Mouse (Mus musculus) CD8-positive naive resting alpha-beta T cell, adult 2 months (primary cell): ENCODE results near the gene Mapkap1.
A peak's percentile ranks its signal among the peaks of the same experiment; 100 is the strongest.

ENCODE experiments used
- DNase-seq, 2 experiments: peaks; one replicate each; pipeline ENCODE4 v3.0.0; 2022; ENCODE audit warnings: low read depth in 2 of 2, low spot score in 2 of 2

Mapkap1 gene

GRCm38 (mm10) chr2:34406601-34407464 is at the start of gene Mapkap1:
Gene Mapkap1, plus strand, starts transcription at chr2:34406771.
- DNase-seq: peak; percentile 95 to 97

- DNase-seq: no peak
Observed at GRCm38 (mm10) chr2:34363678-34364077, 42.9 kb upstream of the Mapkap1 start.

- DNase-seq: no peak
Observed at GRCm38 (mm10) chr2:34367024-34367423, 39.5 kb upstream of the Mapkap1 start.

GRCm38 (mm10) chr2:34368396-34368795 is 38.2 kb upstream of the Mapkap1 start:
- no peak for DNase-seq

GRCm38 (mm10) chr2:34370349-34370724 is 36.2 kb upstream of the Mapkap1 start:
- DNase-seq: no peak

- DNase-seq: peak in 1 of 2 experiments; percentile 16
Observed at GRCm38 (mm10) chr2:34370725-34371440, 35.7 kb upstream of the Mapkap1 start.

- DNase-seq: peak in 1 of 2 experiments; percentile 23
Observed at GRCm38 (mm10) chr2:34371441-34372304, 34.9 kb upstream of the Mapkap1 start.

- peak; percentile 86 to 95 for DNase-seq
Observed at GRCm38 (mm10) chr2:34372305-34373301, 34.0 kb upstream of the Mapkap1 start, which contains the start of gene Pbx3. Gene Pbx3, minus strand, starts transcription at chr2:34373142.

- no peak for DNase-seq
Observed at GRCm38 (mm10) chr2:34373886-34374285, 32.7 kb upstream of the Mapkap1 start.

- DNase-seq: no peak
Observed at GRCm38 (mm10) chr2:34374349-34374748, 32.2 kb upstream of the Mapkap1 start.

GRCm38 (mm10) chr2:34378930-34379329 is 27.6 kb upstream of the Mapkap1 start:
- DNase-seq: no peak

GRCm38 (mm10) chr2:34399535-34399934 is 7.0 kb upstream of the Mapkap1 start:
- no peak for DNase-seq

GRCm38 (mm10) chr2:34407596-34407995 is 1.0 kb downstream of the Mapkap1 start:
- no peak for DNase-seq

GRCm38 (mm10) chr2:34408341-34408740 is 1.8 kb downstream of the Mapkap1 start:
- DNase-seq: no peak

- DNase-seq: no peak
Observed at GRCm38 (mm10) chr2:34409741-34410340, 3.3 kb downstream of the Mapkap1 start.

GRCm38 (mm10) chr2:34420256-34420655 is 13.7 kb downstream of the Mapkap1 start:
- DNase-seq: no peak

- DNase-seq: no peak
Observed at GRCm38 (mm10) chr2:34424186-34424585, 17.6 kb downstream of the Mapkap1 start.

- DNase-seq: no peak
Observed at GRCm38 (mm10) chr2:34425573-34426223, 19.1 kb downstream of the Mapkap1 start.

GRCm38 (mm10) chr2:34430663-34431062 is 24.1 kb downstream of the Mapkap1 start:
- DNase-seq: no peak
